Mouse (Mus musculus) intestine, embryonic 16.5 days (tissue): ENCODE data around the gene Actg1. TPM values are rescaled to one million over a fixed set of nuclear protein-coding genes. Genes with fewer than 3 reads are reported as not detected.
"Not testable (repeated sequence)": the region's sequence is repeated elsewhere in the genome, so short reads cannot be mapped to it uniquely, and the experiment has no call there.

Experiments
- ATAC-seq: fragments of 200-750 bp; cut with Nextera tagmentation; 2 replicates; pipeline ENCODE4 v1.8.0; 2017; ENCODE audit warnings: moderate TSS enrichment, moderate library complexity
- H3K27ac ChIP-seq: fragments of 300-500 bp; sonication (generic); 2 replicates; pipeline ENCODE4 v1.5.1; 2014; ENCODE audit warnings: mild to moderate bottlenecking, low read length
- H3K27me3 ChIP-seq: fragments of 300-500 bp; sonication (generic); replicated peaks from 2 replicates; pipeline ENCODE4 v1.6.1; 2014; ENCODE audit warnings: low read length, control low read depth, mixed read lengths; ENCODE audit not compliant: control insufficient read depth, insufficient read depth
- H3K36me3 ChIP-seq: fragments of 300-500 bp; sonication (generic); 2 replicates; pipeline ENCODE4 v1.6.1; 2014; ENCODE audit warnings: low read length, control low read depth; ENCODE audit not compliant: control insufficient read depth, insufficient read depth
- H3K4me1 ChIP-seq: fragments of 300-500 bp; sonication (generic); 2 replicates; pipeline ENCODE4 v1.6.1; 2014; ENCODE audit warnings: low read length, control low read depth, mixed read lengths; ENCODE audit not compliant: control insufficient read depth, insufficient read depth
- H3K4me2 ChIP-seq: fragments of 300-500 bp; sonication (generic); 2 replicates; pipeline ENCODE4 v1.6.1; 2014; ENCODE audit warnings: low read depth, low read length, control low read depth
- H3K4me3 ChIP-seq: fragments of 300-500 bp; sonication (generic); 2 replicates; pipeline ENCODE4 v1.5.1; 2014; ENCODE audit warnings: mild to moderate bottlenecking, low read length
- H3K9ac ChIP-seq: fragments of 300-500 bp; sonication (generic); 2 replicates; pipeline ENCODE4 v1.6.1; 2014; ENCODE audit warnings: low read depth, low read length
- H3K9me3 ChIP-seq: fragments of 300-500 bp; sonication (generic); 2 replicates; pipeline ENCODE4 v1.6.1; 2016; ENCODE audit warnings: low read length, control low read depth; ENCODE audit not compliant: control insufficient read depth
- WGBS: fragments of 180-500 bp; shearing (Covaris S2); extraction: QIAGEN DNeasy Blood & Tissue Kit; methylation state at CpG from one replicate; pipeline ENCODE4 v1.1.7; 2014; 5-methylcytosine and 5-hydroxymethylcytosine counted together
- polyA plus RNA-seq: library from polyadenylated mRNA; unstranded; fragments of >200 nt; fragmentation: Nextera tagmentation; extraction: Ambion mirVana; gene quantifications from 2 replicates; pipeline ENCODE4 v1.2.1, GENCODE M21; 2015

Gene Actg1
- polyA plus RNA-seq, 1 experiment from 2014 or later = 2,944 TPM

DNA sequence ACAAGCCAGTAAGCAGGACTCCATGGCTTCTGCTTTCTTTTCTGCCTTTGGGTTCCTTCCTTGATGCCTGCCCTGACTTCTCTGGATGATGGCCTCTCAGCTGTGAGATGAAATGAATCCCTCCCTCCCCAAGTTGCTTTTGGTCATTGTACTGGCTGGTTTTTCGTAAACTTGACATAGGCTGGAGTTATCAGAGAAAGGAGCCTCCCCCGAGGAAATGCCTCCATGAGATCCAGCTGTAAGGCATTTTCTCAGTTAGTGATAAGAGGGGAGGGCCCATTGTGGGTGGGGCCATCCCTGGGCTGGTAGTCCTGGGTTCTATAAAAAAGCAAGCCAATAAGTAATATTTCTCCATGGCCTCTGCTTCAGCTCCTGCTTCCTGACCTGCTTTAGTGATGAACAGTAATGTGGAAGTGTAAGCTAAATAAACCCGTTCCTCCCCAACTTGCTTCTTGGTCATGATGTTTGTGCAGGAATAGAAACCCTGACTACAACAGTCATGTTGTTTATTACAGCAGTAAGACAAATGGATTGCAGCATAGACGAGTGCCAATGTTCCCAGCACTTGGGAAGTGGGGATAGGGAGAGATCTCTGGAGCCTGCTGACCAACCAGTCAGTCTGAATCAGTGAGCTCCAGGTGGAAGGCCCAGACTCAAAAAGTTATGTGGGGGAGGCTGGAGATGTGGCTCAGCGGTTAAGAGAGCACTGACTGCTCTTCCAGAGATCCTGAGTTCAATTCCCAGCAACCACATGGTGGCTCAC is 7.1 kb upstream of the Actg1 start:
- H3K27ac ChIP-seq = no peak overlapping the region
- H3K9ac ChIP-seq = no peak overlapping the region
- WGBS = 41% methylated on average over 5 of the region's 5 CpGs
- ATAC-seq = no peak
- no peak overlapping the region for H3K4me2 ChIP-seq
- no peaks in the 10 kb centered on the region for H3K9me3 ChIP-seq
- peaks cover 66% of the 10 kb centered on the region for H3K4me1 ChIP-seq
- H3K27me3 ChIP-seq = no peaks in the 10 kb centered on the region
- no peaks in the 10 kb centered on the region for H3K36me3 ChIP-seq
- no peak overlapping the region for H3K4me3 ChIP-seq

DNA sequence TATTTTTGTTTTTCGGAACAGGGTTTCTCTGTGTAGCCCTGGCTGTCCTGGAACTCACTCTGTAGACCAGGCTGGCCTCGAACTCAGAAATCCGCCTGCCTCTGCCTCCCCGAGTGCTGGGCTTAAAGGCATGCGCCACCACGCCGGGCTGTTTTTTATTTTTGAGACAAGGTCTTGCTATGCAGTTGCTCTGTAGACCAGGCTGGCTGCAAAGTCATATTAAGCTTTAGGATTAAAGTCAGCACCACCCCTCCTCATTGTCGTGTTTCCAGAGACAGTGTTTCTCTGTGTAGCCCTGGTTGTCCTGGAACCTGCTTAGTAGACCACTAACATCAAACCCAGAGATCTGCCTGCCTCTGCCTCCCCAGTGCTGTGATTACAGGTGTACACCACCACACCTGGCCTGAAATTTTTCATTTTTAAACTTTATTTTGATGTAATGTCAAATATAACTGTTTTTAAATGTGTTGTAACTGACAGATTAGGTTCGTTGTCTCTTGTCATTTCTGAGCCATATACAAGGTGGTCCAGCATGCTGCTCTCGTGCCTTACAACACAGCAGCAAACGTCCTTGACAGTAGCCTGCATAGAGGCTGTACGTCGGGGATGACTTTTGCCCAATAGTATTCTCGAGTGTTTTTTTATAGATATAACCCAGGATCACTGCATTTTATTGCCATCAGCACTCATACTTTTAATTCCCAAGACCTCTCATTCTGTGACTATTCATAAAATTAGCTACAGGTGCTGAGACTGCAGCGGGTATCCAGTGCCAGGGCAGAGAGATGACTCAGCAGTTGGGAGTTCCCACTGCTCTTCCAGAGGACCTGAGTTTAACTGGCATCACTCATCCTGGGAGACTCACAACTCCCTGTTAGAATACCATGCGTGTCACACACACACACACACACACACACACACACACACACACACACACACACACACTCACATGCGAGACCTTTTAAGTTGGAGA is 6.2 kb upstream of the Actg1 start:
- Histone ChIP-seq H3K4me3 (no peak overlapping the region), H3K27ac (no peak overlapping the region), H3K4me1 (peaks cover 68% of the 10 kb centered on the region), H3K36me3 (no peaks in the 10 kb centered on the region), H3K9ac (no peak overlapping the region; the same call in 1 of the 2 replicates), H3K9me3 (no peaks in the 10 kb centered on the region), H3K4me2 (no peak overlapping the region), H3K27me3 (no peaks in the 10 kb centered on the region)
- 83% methylated on average over 17 of the region's 17 CpGs for WGBS
- ATAC-seq = no peak

DNA sequence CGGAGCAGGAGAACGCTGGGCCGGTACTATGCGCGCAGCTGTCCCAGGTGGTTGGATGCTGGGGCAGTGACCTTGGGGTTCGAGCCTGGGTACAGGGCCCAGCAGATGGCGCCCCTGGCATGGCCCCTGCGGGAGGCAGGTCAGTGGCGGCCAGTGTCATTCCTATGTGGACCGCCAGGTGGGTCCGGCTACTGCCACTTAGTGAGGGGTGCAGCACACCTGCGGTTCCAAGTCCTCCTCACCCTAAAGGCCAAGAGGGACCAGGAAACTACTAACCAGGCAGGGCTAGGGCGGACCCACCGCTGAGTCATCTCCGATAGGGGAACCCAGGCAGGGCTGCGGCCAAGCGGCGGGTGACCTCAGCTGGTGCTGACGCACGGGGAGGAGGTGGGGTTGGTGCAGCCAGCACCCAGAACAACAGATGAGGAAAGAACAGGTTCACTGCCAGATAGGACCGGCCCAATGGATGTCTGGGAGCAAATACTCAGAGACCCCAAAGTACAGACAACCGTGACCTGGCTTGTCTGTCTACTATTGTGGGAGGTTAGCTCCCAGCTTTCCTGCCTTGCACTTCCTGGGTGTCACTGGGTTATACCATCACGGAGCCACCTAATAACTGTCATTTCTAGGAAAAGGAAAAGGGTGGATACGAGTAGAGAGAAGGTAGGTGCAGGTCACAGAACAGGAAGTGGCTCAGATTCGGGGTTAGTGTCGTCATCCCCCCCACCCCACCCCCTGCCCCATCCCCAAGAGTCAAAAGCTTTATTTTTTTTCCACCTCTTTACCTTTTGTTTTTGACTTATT is 5.4 kb upstream of the Actg1 start:
- peak overlapping the region; percentile 85 for H3K27ac ChIP-seq
- no peaks in the 10 kb centered on the region for H3K27me3 ChIP-seq
- H3K9ac ChIP-seq = peak overlapping the region; percentile 51; the same call in 1 of the 2 replicates
- H3K36me3 ChIP-seq = no peaks in the 10 kb centered on the region
- H3K4me2 ChIP-seq = peak overlapping the region; percentile 30; the same call in 1 of the 2 replicates
- H3K4me1 ChIP-seq = peaks cover 65% of the 10 kb centered on the region
- H3K4me3 ChIP-seq = peak overlapping the region; percentile 12; the same call in 1 of the 2 replicates
- no peaks in the 10 kb centered on the region for H3K9me3 ChIP-seq
- WGBS = 25% methylated on average over 26 of the region's 26 CpGs
- peak; percentile 54 for ATAC-seq

DNA sequence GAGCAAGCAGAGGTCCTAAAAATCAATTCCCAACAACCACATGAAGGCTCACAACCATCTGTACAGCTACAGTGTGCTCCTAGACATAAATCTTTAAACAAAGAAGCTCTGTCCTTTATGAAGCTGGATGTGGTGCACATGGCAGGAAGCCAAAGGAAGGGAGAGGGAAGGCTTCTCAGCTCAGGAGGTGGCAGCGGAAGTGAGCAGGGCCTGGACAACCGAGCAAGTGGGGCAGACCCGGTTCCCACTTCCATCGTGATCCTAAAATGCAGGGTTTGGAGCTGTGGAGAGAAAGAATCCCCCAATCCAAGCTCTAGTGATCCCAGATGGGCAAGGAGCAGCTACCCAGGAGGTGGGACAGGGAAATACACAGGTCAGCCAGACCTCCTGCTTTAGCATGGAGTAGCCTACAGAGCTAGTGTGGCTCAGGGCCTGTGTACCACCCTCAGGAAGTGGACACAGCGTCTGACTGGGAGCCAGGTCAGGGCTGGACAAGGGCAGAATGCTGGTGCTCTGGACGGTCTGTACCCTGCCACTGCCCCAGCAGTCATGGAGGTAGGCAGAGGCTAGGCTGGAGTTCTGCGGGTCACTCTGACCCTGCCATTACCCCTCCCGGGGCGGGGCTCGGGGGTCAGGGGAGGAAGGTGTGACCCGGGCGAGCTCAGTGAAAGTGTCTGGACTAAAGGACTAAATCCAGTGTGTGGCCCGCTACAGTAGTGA is 4.4 kb upstream of the Actg1 start:
- ATAC-seq = no peak
- Histone ChIP-seq H3K4me3 (no peak overlapping the region), H3K4me2 (no peak overlapping the region), H3K9me3 (no peaks in the 10 kb centered on the region), H3K36me3 (no peaks in the 10 kb centered on the region), H3K27ac (peak overlapping the region; percentile 85), H3K27me3 (no peaks in the 10 kb centered on the region), H3K4me1 (peaks cover 56% of the 10 kb centered on the region), H3K9ac (peak overlapping the region; percentile 51)
- WGBS = 61% methylated on average over 13 of the region's 13 CpGs

DNA sequence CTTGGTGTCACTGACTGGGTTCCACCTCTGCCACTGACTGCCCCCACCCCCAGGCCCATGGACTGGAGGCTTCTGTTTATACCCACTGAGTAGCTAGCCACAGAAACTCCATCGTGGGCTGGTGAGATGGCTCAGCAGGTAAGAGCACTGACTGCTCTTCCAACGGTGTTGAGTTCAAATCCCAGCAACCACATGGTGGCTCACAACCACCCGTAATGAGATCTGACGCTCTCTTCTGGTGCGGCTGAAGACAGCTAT is 3.7 kb upstream of the Actg1 start:
- not testable (repeated sequence) for H3K9me3 ChIP-seq, ATAC-seq, H3K36me3 ChIP-seq, H3K4me3 ChIP-seq, H3K27me3 ChIP-seq, H3K9ac ChIP-seq, H3K4me2 ChIP-seq
- 87% methylated on average over 5 of the region's 5 CpGs for WGBS
- H3K27ac ChIP-seq = peak overlapping the region; percentile 100
- peaks cover 51% of the 10 kb centered on the region for H3K4me1 ChIP-seq

DNA sequence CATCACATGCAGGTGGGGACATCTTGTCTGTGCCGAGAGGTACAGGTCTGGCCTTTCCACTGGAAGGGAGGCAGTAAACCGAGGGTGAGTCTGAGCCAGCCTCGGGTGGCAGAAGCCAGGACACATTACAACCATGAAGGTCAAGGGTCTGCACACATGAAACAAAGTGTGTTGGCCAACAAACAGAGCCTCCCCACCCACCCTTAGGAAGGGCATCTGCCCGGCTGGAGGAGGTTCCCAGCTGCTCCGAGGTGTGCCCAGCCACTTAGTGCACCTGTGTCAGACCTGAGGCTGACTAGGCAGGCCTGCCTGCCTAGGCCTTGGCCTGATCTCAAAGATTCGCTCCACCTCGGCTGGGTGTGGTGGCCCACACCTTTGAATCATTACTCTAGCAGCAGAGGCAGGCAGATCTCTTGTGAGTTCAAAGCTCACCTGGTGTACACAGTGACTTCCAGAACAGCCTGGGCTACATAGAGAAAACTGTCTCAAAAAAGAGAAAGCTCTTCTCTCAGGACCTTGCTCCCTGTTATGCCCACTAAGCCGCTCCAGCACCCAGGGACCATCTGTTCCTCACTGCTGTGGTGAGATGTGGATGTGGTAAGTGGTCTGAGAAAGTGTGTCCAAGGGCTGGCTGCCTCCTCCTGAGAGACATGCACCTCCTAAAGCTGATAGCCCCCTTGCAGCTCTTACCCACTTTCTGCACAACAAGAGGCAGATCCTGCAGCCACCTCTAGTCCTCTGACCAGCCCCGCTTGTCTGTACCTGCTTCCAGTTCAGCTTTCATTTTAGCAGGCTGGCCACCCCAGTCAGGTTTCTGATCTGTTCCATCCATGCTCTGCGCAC is 3.1 kb upstream of the Actg1 start:
- 72% methylated on average over 10 of the region's 10 CpGs for WGBS

DNA sequence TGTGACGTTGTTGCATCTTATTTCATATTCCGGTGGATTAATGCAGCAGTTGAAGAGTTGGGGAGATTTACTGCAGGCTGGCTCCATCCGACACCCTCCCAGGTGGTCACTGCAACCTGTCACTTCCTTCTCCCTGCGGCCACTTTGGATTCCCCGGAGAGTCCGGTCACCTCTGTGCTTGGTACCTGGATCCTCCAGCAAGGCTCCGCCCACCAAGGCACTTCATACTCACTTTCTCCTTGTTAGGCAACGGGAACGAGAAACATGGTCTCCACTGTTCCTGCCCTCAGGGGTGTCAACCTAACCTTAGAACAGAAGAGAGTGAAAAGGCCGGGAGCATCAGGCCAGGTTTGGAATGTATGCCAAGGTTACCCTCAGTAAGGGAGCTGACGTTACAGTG is 2.4 kb upstream of the Actg1 start:
- Histone ChIP-seq H3K4me1 (peaks cover 50% of the 10 kb centered on the region), H3K27ac (peak overlapping the region; percentile 100), H3K9me3 (no peaks in the 10 kb centered on the region), H3K9ac (peak overlapping the region; percentile 100), H3K4me3 (peak overlapping the region; percentile 100), H3K27me3 (no peaks in the 10 kb centered on the region), H3K4me2 (peak overlapping the region; percentile 91), H3K36me3 (no peaks in the 10 kb centered on the region)
- ATAC-seq = peak; percentile 0; the same call in 1 of the 2 replicates
- 16% methylated on average over 11 of the region's 11 CpGs for WGBS

More for the DNA sequence above, 3.1 kb upstream of the Actg1 start:
- Histone ChIP-seq H3K4me3 (peak overlapping the region; percentile 100; the same call in 1 of the 2 replicates), H3K27me3 (no peaks in the 10 kb centered on the region), H3K9me3 (no peaks in the 10 kb centered on the region), H3K4me1 (peaks cover 51% of the 10 kb centered on the region), H3K36me3 (no peaks in the 10 kb centered on the region), H3K9ac (peak overlapping the region; percentile 100), H3K27ac (peak overlapping the region; percentile 100), H3K4me2 (peak overlapping the region; percentile 91)
- no peak for ATAC-seq
